Mouse (Mus musculus): Measurements from ENCODE around the gene Them7.

GRCm38 (mm10) chr2:105257376-105257775 lies 33.3 kb downstream of the Them7 start:
- TF ChIP-seq POLR2A (IDR thresholded peaks at IDR 0.05; ENCODE audit: insufficient read depth, low read length) (no peak), CTCF (IDR thresholded peaks at IDR 0.05; ENCODE audit: low read depth, low read length) (no peak)

All from ES-Bruce4 (cell line).